Mouse (Mus musculus) neural tube, embryonic 14.5 days (tissue): ENCODE measurements around the gene Hipk2. TPM values are rescaled to one million over a fixed set of nuclear protein-coding genes. Genes with fewer than 3 reads are reported as not detected.

Source experiments
- ATAC-seq: fragments of 200-750 bp; cut with Nextera tagmentation; 2 replicates; pipeline ENCODE4 v1.8.0; 2017; ENCODE audit warnings: low read depth, mild to moderate bottlenecking, moderate TSS enrichment, moderate library complexity
- H3K27ac ChIP-seq: fragments of 300-500 bp; sonication (generic); 2 replicates; pipeline ENCODE4 v1.5.1; 2014; ENCODE audit warnings: low read depth, mild to moderate bottlenecking, control low read depth, low read length, moderate library complexity, mixed read lengths
- H3K27me3 ChIP-seq: fragments of 300-500 bp; sonication (generic); 2 replicates; pipeline ENCODE4 v1.6.1; 2014; ENCODE audit warnings: low read length; ENCODE audit not compliant: control insufficient read depth, insufficient read depth
- H3K36me3 ChIP-seq: fragments of 300-500 bp; sonication (generic); 2 replicates; pipeline ENCODE4 v1.6.1; 2014; ENCODE audit warnings: low read length, mixed read lengths; ENCODE audit not compliant: control insufficient read depth, insufficient read depth
- H3K4me1 ChIP-seq: fragments of 300-500 bp; sonication (generic); 2 replicates; pipeline ENCODE4 v1.6.1; 2014; ENCODE audit warnings: low read length; ENCODE audit not compliant: control insufficient read depth, insufficient read depth
- H3K4me2 ChIP-seq: fragments of 300-500 bp; sonication (generic); 2 replicates; pipeline ENCODE4 v1.6.1; 2014; ENCODE audit warnings: mild to moderate bottlenecking, low read depth, low read length, control low read depth
- H3K4me3 ChIP-seq: fragments of 300-500 bp; sonication (generic); 2 replicates; pipeline ENCODE4 v1.5.1; 2014; ENCODE audit warnings: low read depth, low read length, control low read depth, mixed read lengths
- H3K9ac ChIP-seq: fragments of 300-500 bp; sonication (generic); replicated peaks from 2 replicates; pipeline ENCODE4 v1.6.1; 2014; ENCODE audit warnings: low read depth, mild to moderate bottlenecking, control low read depth, low read length, mixed read lengths
- H3K9me3 ChIP-seq: fragments of 300-500 bp; sonication (generic); 2 replicates; pipeline ENCODE4 v1.6.1; 2016; ENCODE audit warnings: low read length; ENCODE audit not compliant: control insufficient read depth
- WGBS: fragments of 180-500 bp; shearing (Covaris S2); extraction: QIAGEN DNeasy Blood & Tissue Kit; methylation state at CpG from one replicate; pipeline ENCODE4 v1.1.7; 2014; 5-methylcytosine and 5-hydroxymethylcytosine counted together
- polyA plus RNA-seq: library from polyadenylated mRNA; unstranded; fragments of >200 nt; fragmentation: Nextera tagmentation; extraction: Ambion mirVana; gene quantifications from 2 replicates; pipeline ENCODE4 v1.2.1, GENCODE M21; 2014

The Hipk2 gene
- polyA plus RNA-seq, 1 experiment from 2014 or later: 41.4 TPM

- no peaks in the 10 kb centered on the region for H3K36me3 ChIP-seq
- H3K9ac ChIP-seq: no peak overlapping the region
- 68% methylated on average over 3 of the region's 3 CpGs for WGBS
- no peak for ATAC-seq
- no peak overlapping the region for H3K4me2 ChIP-seq
- no peaks in the 10 kb centered on the region for H3K9me3 ChIP-seq
- H3K27me3 ChIP-seq: no peaks in the 10 kb centered on the region
- no peak overlapping the region for H3K4me3 ChIP-seq
- no peak overlapping the region for H3K27ac ChIP-seq
- no peaks in the 10 kb centered on the region for H3K4me1 ChIP-seq
These were observed 35.0 kb upstream of the Hipk2 start for GRCm38 (mm10) chr6:38910828-38911559.

- Histone ChIP-seq H3K9ac (no peak overlapping the region), H3K4me2 (no peak overlapping the region), H3K4me3 (no peak overlapping the region), H3K36me3 (no peaks in the 10 kb centered on the region), H3K27ac (no peak overlapping the region), H3K4me1 (no peaks in the 10 kb centered on the region), H3K9me3 (no peaks in the 10 kb centered on the region), H3K27me3 (no peaks in the 10 kb centered on the region)
- WGBS: 84% methylated on average over 6 of the region's 6 CpGs
- no peak for ATAC-seq
These were observed 32.4 kb upstream of the Hipk2 start for GRCm38 (mm10) chr6:38908401-38908800.

GRCm38 (mm10) chr6:38906005-38906404, 30.0 kb upstream of the Hipk2 start:
- Histone ChIP-seq H3K9me3 (no peaks in the 10 kb centered on the region), H3K9ac (no peak overlapping the region), H3K36me3 (no peaks in the 10 kb centered on the region), H3K27me3 (no peaks in the 10 kb centered on the region), H3K4me3 (no peak overlapping the region), H3K4me2 (no peak overlapping the region), H3K4me1 (no peaks in the 10 kb centered on the region), H3K27ac (no peak overlapping the region)
- WGBS: 70% methylated on average over 6 of the region's 6 CpGs
- no peak for ATAC-seq

DNA sequence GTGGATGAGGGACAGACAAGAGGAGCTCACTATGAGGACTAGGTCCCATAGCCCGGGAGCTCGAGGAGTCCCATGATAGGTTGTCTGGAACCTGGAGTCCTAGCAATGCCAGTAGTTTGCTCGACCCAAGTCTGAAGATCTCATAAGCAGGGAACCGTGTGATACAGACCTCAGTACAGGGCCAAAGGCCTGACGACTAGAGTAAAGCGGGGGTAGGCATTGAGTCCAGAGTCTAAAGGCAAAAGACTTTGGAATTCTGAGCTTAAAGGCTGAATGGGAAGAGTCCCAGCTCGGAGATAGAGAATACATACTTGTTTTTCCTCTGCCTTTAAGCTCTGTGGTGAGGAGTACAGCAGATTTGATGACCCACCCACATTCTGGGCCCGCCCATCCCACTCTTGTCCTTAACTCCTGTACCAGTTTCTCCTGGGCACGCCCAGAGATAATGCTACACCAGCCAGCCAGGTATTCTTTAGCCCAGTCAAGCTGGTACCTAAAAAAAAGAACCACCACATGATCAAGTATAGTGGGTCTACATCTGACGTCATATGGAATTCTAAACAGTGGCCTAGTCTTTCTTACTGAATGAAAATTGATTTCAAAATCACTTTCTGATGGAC, 27.0 kb upstream of the Hipk2 start:
- 91% methylated on average over 10 of the region's 10 CpGs for WGBS
- no peak overlapping the region for H3K27ac ChIP-seq
- H3K9ac ChIP-seq: no peak overlapping the region

GRCm38 (mm10) chr6:38901636-38902035, 25.7 kb upstream of the Hipk2 start:
- Histone ChIP-seq H3K27ac (no peak overlapping the region), H3K27me3 (no peaks in the 10 kb centered on the region), H3K36me3 (no peaks in the 10 kb centered on the region), H3K9ac (no peak overlapping the region), H3K9me3 (no peaks in the 10 kb centered on the region), H3K4me3 (no peak overlapping the region), H3K4me2 (no peak overlapping the region), H3K4me1 (no peaks in the 10 kb centered on the region)
- WGBS: 78% methylated on average over 3 of the region's 3 CpGs
- ATAC-seq: no peak

More for the DNA sequence above, 27.0 kb upstream of the Hipk2 start:
- Histone ChIP-seq H3K4me3 (no peak overlapping the region), H3K9me3 (no peaks in the 10 kb centered on the region), H3K4me2 (no peak overlapping the region), H3K36me3 (no peaks in the 10 kb centered on the region), H3K4me1 (no peaks in the 10 kb centered on the region), H3K27me3 (no peaks in the 10 kb centered on the region)
- no peak for ATAC-seq

GRCm38 (mm10) chr6:38901152-38901551, 25.2 kb upstream of the Hipk2 start:
- no peak overlapping the region for H3K4me3 ChIP-seq
- H3K9ac ChIP-seq: no peak overlapping the region
- no peak overlapping the region for H3K27ac ChIP-seq
- H3K27me3 ChIP-seq: no peaks in the 10 kb centered on the region
- H3K9me3 ChIP-seq: no peaks in the 10 kb centered on the region
- ATAC-seq: no peak
- no peaks in the 10 kb centered on the region for H3K36me3 ChIP-seq
- H3K4me2 ChIP-seq: no peak overlapping the region
- H3K4me1 ChIP-seq: no peaks in the 10 kb centered on the region
- 87% methylated on average over 4 of the region's 4 CpGs for WGBS

- Histone ChIP-seq H3K9ac (no peak overlapping the region), H3K4me1 (no peaks in the 10 kb centered on the region), H3K4me3 (no peak overlapping the region), H3K27me3 (no peaks in the 10 kb centered on the region), H3K4me2 (no peak overlapping the region), H3K27ac (no peak overlapping the region), H3K36me3 (no peaks in the 10 kb centered on the region), H3K9me3 (no peaks in the 10 kb centered on the region)
- no peak for ATAC-seq
- 96% methylated on average over 4 of the region's 4 CpGs for WGBS
These were observed 24.6 kb upstream of the Hipk2 start for GRCm38 (mm10) chr6:38900479-38901126.

DNA sequence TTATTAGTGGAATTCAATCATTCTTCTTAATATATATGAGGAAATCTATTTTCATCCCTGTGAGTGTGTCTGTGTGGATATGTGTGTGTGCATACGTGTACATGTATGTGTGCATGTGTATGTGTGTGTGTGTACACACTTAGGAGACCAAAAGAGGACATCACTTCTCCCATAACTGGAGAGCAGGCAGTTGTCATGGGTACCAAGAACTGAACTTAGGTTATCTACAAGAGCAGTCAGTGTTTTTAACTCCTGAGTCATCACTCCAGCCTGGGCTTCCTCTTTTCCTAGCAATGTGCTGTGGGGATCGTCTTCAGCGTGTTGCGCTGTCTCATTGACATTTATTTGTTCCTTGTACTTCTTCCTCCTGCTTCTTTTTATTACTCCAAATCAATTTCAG, 24.1 kb upstream of the Hipk2 start:
- Histone ChIP-seq H3K4me2 (no peak overlapping the region), H3K36me3 (no peaks in the 10 kb centered on the region), H3K9me3 (no peaks in the 10 kb centered on the region), H3K27ac (no peak overlapping the region), H3K9ac (no peak overlapping the region), H3K4me1 (no peaks in the 10 kb centered on the region), H3K27me3 (no peaks in the 10 kb centered on the region), H3K4me3 (no peak overlapping the region)
- ATAC-seq: no peak
- WGBS: 93% methylated on average over 4 of the region's 4 CpGs

GRCm38 (mm10) chr6:38893615-38894014, 17.6 kb upstream of the Hipk2 start:
- no peak overlapping the region for H3K27ac ChIP-seq
- H3K4me2 ChIP-seq: no peak overlapping the region
- no peaks in the 10 kb centered on the region for H3K4me1 ChIP-seq
- no peaks in the 10 kb centered on the region for H3K36me3 ChIP-seq
- ATAC-seq: no peak
- no peak overlapping the region for H3K4me3 ChIP-seq
- 86% methylated on average over 3 of the region's 3 CpGs for WGBS
- H3K9ac ChIP-seq: no peak overlapping the region
- H3K27me3 ChIP-seq: no peaks in the 10 kb centered on the region
- no peaks in the 10 kb centered on the region for H3K9me3 ChIP-seq
